Mouse (Mus musculus): ENCODE results near the gene Atp6v1fnb. TPM values are rescaled to one million over a fixed set of nuclear protein-coding genes. Genes with fewer than 3 reads are reported as not detected.

Gene Atp6v1fnb
- total RNA-seq, 2 experiments from 2014 or later: not detected

DNA sequence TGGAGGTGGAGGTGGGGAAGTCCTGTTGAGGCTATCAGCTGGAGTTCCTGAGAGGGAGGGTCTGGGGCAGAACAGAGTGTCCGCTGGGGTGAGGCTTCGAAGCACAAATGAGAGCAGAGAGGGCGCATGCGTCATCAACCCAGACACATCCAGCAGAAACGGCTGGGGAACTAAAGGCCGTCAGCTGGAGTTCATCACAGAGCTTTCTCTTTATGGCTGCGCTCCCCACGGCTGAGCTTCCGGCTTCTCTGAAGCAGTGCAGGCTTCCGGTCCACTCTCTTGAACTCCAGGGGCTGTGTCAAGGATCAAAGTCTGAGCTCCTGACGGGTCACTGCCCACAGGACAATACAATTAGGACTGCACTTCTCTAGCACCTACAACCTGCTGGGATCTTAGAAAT lies 42.0 kb downstream of the Atp6v1fnb start:
- ATAC-seq (replicated peaks; ENCODE audit: low FRiP score, low TSS enrichment, poor library complexity, severe bottlenecking): peak; percentile 48; the same call in 1 of the 2 replicates

DNA sequence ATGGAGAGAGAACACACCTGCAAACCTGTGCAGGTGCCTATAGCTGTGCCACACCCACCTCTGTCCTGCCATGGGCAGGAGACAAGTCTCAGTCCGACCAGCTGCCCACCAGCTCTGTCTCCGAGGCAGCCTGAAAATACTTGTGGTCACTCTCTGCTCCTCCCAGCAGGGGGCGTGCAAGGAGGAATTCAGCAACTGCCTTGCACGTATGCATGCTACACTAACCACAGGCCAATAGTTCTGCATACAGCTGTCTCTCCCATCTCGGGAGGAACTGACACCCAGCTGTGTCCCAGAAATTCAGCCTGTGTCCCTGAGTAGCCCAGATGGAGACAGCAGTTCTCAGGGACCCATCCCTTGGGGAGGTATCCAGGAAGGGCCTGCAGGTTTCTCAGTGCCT lies 45.9 kb downstream of the Atp6v1fnb start:
- ATAC-seq (replicated peaks; ENCODE audit: low FRiP score, low TSS enrichment, poor library complexity, severe bottlenecking): peak; percentile 86

DNA sequence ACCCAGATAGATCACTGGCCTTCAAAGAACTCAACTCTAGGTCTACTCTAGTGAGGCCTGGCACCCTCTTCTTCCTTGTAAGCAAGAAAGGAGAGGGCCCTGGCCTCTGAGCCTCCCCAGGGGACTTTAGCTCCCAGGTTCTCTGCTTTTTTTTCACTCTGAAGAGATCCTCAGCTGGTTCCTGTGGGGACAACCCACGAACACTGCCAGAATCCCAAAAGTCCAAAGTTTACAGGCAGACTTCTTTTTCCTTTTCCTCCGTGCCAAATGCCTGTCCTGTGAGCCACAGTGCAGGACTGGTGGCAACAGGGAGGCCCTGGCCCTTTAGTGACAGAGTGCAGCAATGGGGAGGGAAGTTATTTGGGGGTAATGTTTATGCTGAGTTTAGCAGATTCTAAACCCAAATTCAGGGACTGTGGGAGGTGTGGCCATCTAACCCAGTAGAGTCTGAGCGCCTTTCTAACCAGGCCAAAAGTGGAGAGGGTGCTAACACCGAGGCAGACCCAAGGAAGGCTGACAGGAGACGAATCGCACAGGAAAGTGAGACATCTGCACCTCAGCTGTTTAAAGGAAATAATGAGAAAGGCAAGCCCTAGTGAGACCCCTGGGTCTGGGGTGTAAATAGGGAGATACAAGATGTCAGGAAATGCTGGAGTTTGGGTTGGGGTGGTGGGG lies 51.5 kb downstream of the Atp6v1fnb start:
- no peak for ATAC-seq (replicated peaks; ENCODE audit: low FRiP score, low TSS enrichment, poor library complexity, severe bottlenecking)

Other genes starting within 250 kb of the Atp6v1fnb start
- gene Hilpda, start 198.9 kb upstream of the Atp6v1fnb start, total RNA-seq (2014; fragmentation: Nextera tagmentation): 13.4 and 16.4 TPM in 2 replicates
- gene Hilpda, start 198.9 kb upstream of the Atp6v1fnb start, total RNA-seq (2017): 6.9 and 13.5 TPM in 2 replicates
- gene Fam71f2, start 191.8 kb upstream of the Atp6v1fnb start, total RNA-seq (2014; fragmentation: Nextera tagmentation): 8.3 TPM in 1 of 2 replicates, not detected in the other
- gene Fam71f2, start 191.8 kb upstream of the Atp6v1fnb start, total RNA-seq (2017): not detected in 2 replicates
- gene Fam71f1, start 152.3 kb upstream of the Atp6v1fnb start, total RNA-seq (2014; fragmentation: Nextera tagmentation): not detected in 2 replicates
- gene Fam71f1, start 152.3 kb upstream of the Atp6v1fnb start, total RNA-seq (2017): not detected in 2 replicates
- gene Calu, start 123.4 kb upstream of the Atp6v1fnb start, total RNA-seq (2014; fragmentation: Nextera tagmentation): 46.1 and 46.8 TPM in 2 replicates
- 157 and 164 TPM in 2 replicates for gene Calu, start 123.4 kb upstream of the Atp6v1fnb start, total RNA-seq (2017)
- not detected in 2 replicates for gene Opn1sw, start 83.0 kb upstream of the Atp6v1fnb start, total RNA-seq (2014; fragmentation: Nextera tagmentation)
- not detected in 2 replicates for gene Opn1sw, start 83.0 kb upstream of the Atp6v1fnb start, total RNA-seq (2017)
- not detected in 2 replicates for gene Ccdc136, start 75.1 kb upstream of the Atp6v1fnb start, total RNA-seq (2014; fragmentation: Nextera tagmentation)
- not detected in 2 replicates for gene Ccdc136, start 75.1 kb upstream of the Atp6v1fnb start, total RNA-seq (2017)
- not detected in 2 replicates for gene Flnc, start 38.2 kb upstream of the Atp6v1fnb start, total RNA-seq (2014; fragmentation: Nextera tagmentation)
- not detected in 2 replicates for gene Flnc, start 38.2 kb upstream of the Atp6v1fnb start, total RNA-seq (2017)
- gene Atp6v1f, start 3.7 kb upstream of the Atp6v1fnb start, total RNA-seq (2014; fragmentation: Nextera tagmentation): 168 and 176 TPM in 2 replicates
- gene Atp6v1f, start 3.7 kb upstream of the Atp6v1fnb start, total RNA-seq (2017): 167 and 198 TPM in 2 replicates
- not detected in 2 replicates for gene Kcp, start 36.5 kb downstream of the Atp6v1fnb start, total RNA-seq (2014; fragmentation: Nextera tagmentation)
- not detected in 2 replicates for gene Kcp, start 36.5 kb downstream of the Atp6v1fnb start, total RNA-seq (2017)
- 0.59 and 1.1 TPM in 2 replicates for gene Irf5, start 55.2 kb downstream of the Atp6v1fnb start, total RNA-seq (2014; fragmentation: Nextera tagmentation)
- 0.99 and 5.9 TPM in 2 replicates for gene Irf5, start 55.2 kb downstream of the Atp6v1fnb start, total RNA-seq (2017)
- gene Tnpo3, start 138.4 kb downstream of the Atp6v1fnb start, total RNA-seq (2014; fragmentation: Nextera tagmentation): 117 and 122 TPM in 2 replicates
- gene Tnpo3, start 138.4 kb downstream of the Atp6v1fnb start, total RNA-seq (2017): 76.6 and 89.5 TPM in 2 replicates
- 88.1 and 106 TPM in 2 replicates for gene Tspan33, start 222.8 kb downstream of the Atp6v1fnb start, total RNA-seq (2014; fragmentation: Nextera tagmentation)
- gene Tspan33, start 222.8 kb downstream of the Atp6v1fnb start, total RNA-seq (2017): 36.2 and 60.3 TPM in 2 replicates

Data from megakaryocyte-erythroid progenitor cell, adult 5-6 weeks (primary cell).